Mouse (Mus musculus) small intestine, adult 2 months (tissue): ENCODE data around the gene Rassf8.

Source experiments
- CTCF ChIP-seq: fragments of 200-500 bp; IDR thresholded peaks from 2 replicates; pipeline ENCODE4 v1.5.1; 2012; ENCODE audit warnings: low read depth, mild to moderate bottlenecking, control low read depth, inconsistent platforms, low read length, moderate library complexity, mixed read lengths; ENCODE audit not compliant: insufficient replicate concordance, insufficient read length; ENCODE audit errors: extremely low read depth
- POLR2A ChIP-seq: fragments of 200-500 bp; IDR thresholded peaks from 2 replicates; pipeline ENCODE4 v1.6.1; 2012; ENCODE audit warnings: low read depth, mild to moderate bottlenecking, control low read depth, inconsistent platforms, low read length, moderate library complexity

DNA sequence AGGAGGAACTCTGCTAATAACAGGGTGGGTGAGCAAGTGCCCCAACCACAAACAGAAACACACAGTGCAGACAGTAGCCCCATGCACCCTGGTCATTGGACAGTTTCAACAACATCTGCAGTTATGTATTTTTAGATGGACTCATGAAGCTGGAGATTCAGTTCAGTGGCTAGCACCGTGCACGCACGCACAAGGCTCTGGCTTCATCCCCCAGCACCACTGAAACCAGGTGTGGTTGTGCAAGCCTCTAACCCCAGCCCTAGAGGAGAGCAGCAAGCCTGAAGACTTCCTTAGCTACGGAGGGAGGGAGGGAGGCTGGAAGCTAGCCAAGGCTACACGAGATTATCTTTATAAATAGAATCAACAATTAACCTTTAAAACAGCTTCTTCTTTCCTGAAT, 99.1 kb downstream of the Rassf8 start:
- TF ChIP-seq CTCF = no peak
- TF ChIP-seq POLR2A = no peak
